Mouse (Mus musculus) forebrain, embryonic 13.5 days (tissue): ENCODE results near the gene Rexo4. TPM values are rescaled to one million over a fixed set of nuclear protein-coding genes. Genes with fewer than 3 reads are reported as not detected.

Experiments
- ATAC-seq: fragments of 200-750 bp; cut with Nextera tagmentation; 2 replicates; pipeline ENCODE4 v1.8.0; 2017
- H3K27ac ChIP-seq: fragments of 300-500 bp; sonication (generic); 2 replicates; pipeline ENCODE4 v1.5.1; 2015; ENCODE audit warnings: inconsistent platforms, mild to moderate bottlenecking, moderate library complexity
- H3K27me3 ChIP-seq: fragments of 300-500 bp; sonication (generic); 2 replicates; pipeline ENCODE4 v1.6.1; 2015; ENCODE audit warnings: mild to moderate bottlenecking, inconsistent platforms
- H3K36me3 ChIP-seq: fragments of 300-500 bp; sonication (generic); 2 replicates; pipeline ENCODE4 v1.6.1; 2015; ENCODE audit warnings: mild to moderate bottlenecking, inconsistent platforms; ENCODE audit not compliant: poor library complexity, severe bottlenecking
- H3K4me1 ChIP-seq: fragments of 300-500 bp; sonication (generic); 2 replicates; pipeline ENCODE4 v1.6.1; 2015; ENCODE audit warnings: inconsistent platforms
- H3K4me2 ChIP-seq: fragments of 300-500 bp; sonication (generic); 2 replicates; pipeline ENCODE4 v1.6.1; 2015; ENCODE audit warnings: inconsistent platforms, mild to moderate bottlenecking, moderate library complexity
- H3K4me3 ChIP-seq: fragments of 300-500 bp; sonication (generic); 2 replicates; pipeline ENCODE4 v1.5.1; 2015; ENCODE audit warnings: mild to moderate bottlenecking, inconsistent platforms
- H3K9ac ChIP-seq: fragments of 300-500 bp; sonication (generic); 2 replicates; pipeline ENCODE4 v1.6.1; 2015; ENCODE audit warnings: mild to moderate bottlenecking, inconsistent platforms
- H3K9me3 ChIP-seq: fragments of 300-500 bp; sonication (generic); replicated peaks from 2 replicates; pipeline ENCODE4 v1.6.1; 2016; ENCODE audit warnings: inconsistent platforms
- WGBS: fragments of 180-500 bp; shearing (Covaris S2); methylation state at CpG from one replicate; pipeline ENCODE4 v1.1.7; 2015; 5-methylcytosine and 5-hydroxymethylcytosine counted together
- polyA plus RNA-seq: library from polyadenylated mRNA; unstranded; fragments of >200 nt; fragmentation: Nextera tagmentation; extraction: Ambion mirVana; gene quantifications from 2 replicates; pipeline ENCODE4 v1.2.1, GENCODE M21; 2015

The Rexo4 gene
- polyA plus RNA-seq: 39.5 and 40.3 TPM in 2 replicates

GRCm38 (mm10) chr2:26963923-26964723 lies at the start of gene Rexo4:
TSS of gene Rexo4 (minus strand) at chr2:26964386.
- WGBS: under 1% methylated on average over 50 of the region's 50 CpGs

GRCm38 (mm10) chr2:27009714-27010244 lies 45.6 kb upstream of the Rexo4 start, which contains the start of gene Cacfd1:
TSS of gene Cacfd1 (plus strand) at chr2:27009926.
- Histone ChIP-seq H3K4me1 (peaks cover 23% of the 10 kb centered on the region), H3K27ac (peak within 1 kb of the TSS; percentile 73), H3K9ac (peak within 1 kb of the TSS; percentile 87), H3K9me3 (no peaks in the 10 kb centered on the region), H3K36me3 (peaks cover 16% of the 10 kb centered on the region), H3K4me2 (peak within 1 kb of the TSS; percentile 78), H3K4me3 (peak within 1 kb of the TSS; percentile 80), H3K27me3 (no peaks in the 10 kb centered on the region)
- WGBS: under 1% methylated on average over 42 of the region's 43 CpGs
- peak; percentile 96 for ATAC-seq

More at GRCm38 (mm10) chr2:26963923-26964723, at the start of gene Rexo4:
- Histone ChIP-seq H3K4me3 (peak within 1 kb of the TSS; percentile 79), H3K27me3 (no peaks in the 10 kb centered on the region), H3K36me3 (peaks cover 26% of the 10 kb centered on the region), H3K9ac (peak within 1 kb of the TSS; percentile 87), H3K4me1 (peaks cover 26% of the 10 kb centered on the region), H3K27ac (peak within 1 kb of the TSS; percentile 98), H3K4me2 (peak within 1 kb of the TSS; percentile 90), H3K9me3 (no peaks in the 10 kb centered on the region)
- peak; percentile 98 for ATAC-seq

GRCm38 (mm10) chr2:27007701-27008100 lies 43.5 kb upstream of the Rexo4 start:
- no peak for ATAC-seq
- H3K9ac ChIP-seq: no peak overlapping the region
- no peaks in the 10 kb centered on the region for H3K27me3 ChIP-seq
- no peak overlapping the region for H3K4me3 ChIP-seq
- H3K27ac ChIP-seq: no peak overlapping the region
- no peak overlapping the region for H3K4me2 ChIP-seq
- no peaks in the 10 kb centered on the region for H3K9me3 ChIP-seq
- WGBS: 79% methylated on average over 7 of the region's 7 CpGs
- H3K4me1 ChIP-seq: peaks cover 23% of the 10 kb centered on the region
- H3K36me3 ChIP-seq: no peaks in the 10 kb centered on the region

- no peak overlapping the region for H3K27ac ChIP-seq
- H3K4me1 ChIP-seq: peaks cover 15% of the 10 kb centered on the region
- ATAC-seq: no peak
- H3K4me2 ChIP-seq: no peak overlapping the region
- H3K9ac ChIP-seq: no peak overlapping the region
- no peaks in the 10 kb centered on the region for H3K9me3 ChIP-seq
- no peak overlapping the region for H3K4me3 ChIP-seq
- H3K36me3 ChIP-seq: no peaks in the 10 kb centered on the region
- 65% methylated on average over 4 of the region's 4 CpGs for WGBS
- H3K27me3 ChIP-seq: no peaks in the 10 kb centered on the region
Measured at GRCm38 (mm10) chr2:27006255-27006654, 42.1 kb upstream of the Rexo4 start.

- H3K27me3 ChIP-seq: no peaks in the 10 kb centered on the region
- H3K27ac ChIP-seq: no peak overlapping the region
- no peaks in the 10 kb centered on the region for H3K36me3 ChIP-seq
- H3K4me1 ChIP-seq: no peaks in the 10 kb centered on the region
- H3K4me2 ChIP-seq: no peak overlapping the region
- no peaks in the 10 kb centered on the region for H3K9me3 ChIP-seq
- no peak overlapping the region for H3K9ac ChIP-seq
- no peak overlapping the region for H3K4me3 ChIP-seq
- 94% methylated on average over 7 of the region's 7 CpGs for WGBS
- no peak for ATAC-seq
Measured at GRCm38 (mm10) chr2:26997993-26998392, 33.8 kb upstream of the Rexo4 start.

GRCm38 (mm10) chr2:26997498-26997897 lies 33.3 kb upstream of the Rexo4 start:
- no peak overlapping the region for H3K9ac ChIP-seq
- no peaks in the 10 kb centered on the region for H3K9me3 ChIP-seq
- no peak overlapping the region for H3K4me2 ChIP-seq
- no peak overlapping the region for H3K27ac ChIP-seq
- H3K27me3 ChIP-seq: no peaks in the 10 kb centered on the region
- WGBS: 86% methylated on average over 1 of the region's 1 CpGs
- H3K36me3 ChIP-seq: no peaks in the 10 kb centered on the region
- H3K4me3 ChIP-seq: no peak overlapping the region
- no peak for ATAC-seq
- H3K4me1 ChIP-seq: no peaks in the 10 kb centered on the region

GRCm38 (mm10) chr2:26993936-26994335 lies 29.8 kb upstream of the Rexo4 start:
- Histone ChIP-seq H3K27me3 (no peaks in the 10 kb centered on the region), H3K36me3 (no peaks in the 10 kb centered on the region), H3K27ac (no peak overlapping the region), H3K9me3 (no peaks in the 10 kb centered on the region), H3K4me3 (no peak overlapping the region), H3K4me1 (no peaks in the 10 kb centered on the region), H3K4me2 (no peak overlapping the region), H3K9ac (no peak overlapping the region)
- ATAC-seq: no peak
- 83% methylated on average over 3 of the region's 3 CpGs for WGBS

- Histone ChIP-seq H3K27me3 (no peaks in the 10 kb centered on the region), H3K4me1 (no peaks in the 10 kb centered on the region), H3K27ac (no peak overlapping the region), H3K36me3 (no peaks in the 10 kb centered on the region), H3K4me3 (no peak overlapping the region), H3K9me3 (no peaks in the 10 kb centered on the region), H3K9ac (no peak overlapping the region), H3K4me2 (no peak overlapping the region)
- WGBS: 87% methylated on average over 5 of the region's 5 CpGs
- no peak for ATAC-seq
Measured at GRCm38 (mm10) chr2:26984640-26985039, 20.5 kb upstream of the Rexo4 start.

GRCm38 (mm10) chr2:26984179-26984578 lies 20.0 kb upstream of the Rexo4 start:
- H3K27ac ChIP-seq: no peak overlapping the region
- no peaks in the 10 kb centered on the region for H3K4me1 ChIP-seq
- ATAC-seq: no peak
- 79% methylated on average over 2 of the region's 2 CpGs for WGBS
- no peak overlapping the region for H3K4me3 ChIP-seq
- H3K27me3 ChIP-seq: no peaks in the 10 kb centered on the region
- H3K9ac ChIP-seq: no peak overlapping the region
- H3K4me2 ChIP-seq: no peak overlapping the region
- H3K36me3 ChIP-seq: no peaks in the 10 kb centered on the region
- H3K9me3 ChIP-seq: no peaks in the 10 kb centered on the region

GRCm38 (mm10) chr2:26980361-26980760 lies 16.2 kb upstream of the Rexo4 start:
- WGBS: 57% methylated on average over 1 of the region's 1 CpGs
- no peaks in the 10 kb centered on the region for H3K27me3 ChIP-seq
- ATAC-seq: no peak
- no peak overlapping the region for H3K9ac ChIP-seq
- no peak overlapping the region for H3K4me3 ChIP-seq
- H3K27ac ChIP-seq: no peak overlapping the region
- no peaks in the 10 kb centered on the region for H3K9me3 ChIP-seq
- H3K4me2 ChIP-seq: no peak overlapping the region
- H3K36me3 ChIP-seq: no peaks in the 10 kb centered on the region
- no peaks in the 10 kb centered on the region for H3K4me1 ChIP-seq

- H3K4me3 ChIP-seq: no peak overlapping the region
- H3K9ac ChIP-seq: no peak overlapping the region
- WGBS: 65% methylated on average over 4 of the region's 4 CpGs
- H3K27me3 ChIP-seq: peaks cover 3% of the 10 kb centered on the region; the same call in 1 of the 2 replicates
- no peaks in the 10 kb centered on the region for H3K9me3 ChIP-seq
- no peak overlapping the region for H3K4me2 ChIP-seq
- no peak overlapping the region for H3K27ac ChIP-seq
- H3K36me3 ChIP-seq: no peaks in the 10 kb centered on the region
- ATAC-seq: no peak
- no peaks in the 10 kb centered on the region for H3K4me1 ChIP-seq
Measured at GRCm38 (mm10) chr2:26973960-26974359, 9.8 kb upstream of the Rexo4 start.

- Histone ChIP-seq H3K27ac (no peak within 1 kb of the TSS), H3K36me3 (no peaks in the 10 kb centered on the region), H3K4me1 (no peaks in the 10 kb centered on the region), H3K9ac (no peak within 1 kb of the TSS), H3K4me2 (no peak within 1 kb of the TSS), H3K9me3 (no peaks in the 10 kb centered on the region), H3K27me3 (peaks cover 3% of the 10 kb centered on the region; the same call in 1 of the 2 replicates), H3K4me3 (no peak within 1 kb of the TSS)
- no peak for ATAC-seq
- 79% methylated on average over 3 of the region's 3 CpGs for WGBS
Measured at GRCm38 (mm10) chr2:26973116-26973515, 8.9 kb upstream of the Rexo4 start, which contains the start of gene Adamts13. TSS of gene Adamts13 (plus strand) at chr2:26973416.
